Mouse (Mus musculus): ENCODE measurements around the gene Ifngr1. TPM values are rescaled to one million over a fixed set of nuclear protein-coding genes. Genes with fewer than 3 reads are reported as not detected.

Gene Ifngr1
- polyA plus RNA-seq, 1 experiment from 2014 or later, result 36.9 TPM

GRCm38 (mm10) chr10:19570716-19571115, 21.0 kb upstream of the Ifngr1 start:
- WGBS, result 68% methylated on average over 1 of the region's 1 CpGs
- Histone ChIP-seq H3K4me2 (no peak overlapping the region), H3K4me1 (no peaks in the 10 kb centered on the region), H3K36me3 (no peaks in the 10 kb centered on the region), H3K9me3 (no peaks in the 10 kb centered on the region), H3K27me3 (no peaks in the 10 kb centered on the region), H3K27ac (no peak overlapping the region), H3K9ac (no peak overlapping the region), H3K4me3 (no peak overlapping the region)
- no peak for ATAC-seq (ENCODE audit: insufficient number of reproducible peaks, insufficient read depth, low FRiP score, low TSS enrichment, low read depth)

GRCm38 (mm10) chr10:19577571-19577970, 14.2 kb upstream of the Ifngr1 start:
- ATAC-seq (ENCODE audit: insufficient number of reproducible peaks, insufficient read depth, low FRiP score, low TSS enrichment, low read depth), result no peak
- no peak overlapping the region for H3K4me2 ChIP-seq
- no peak overlapping the region for H3K9ac ChIP-seq
- H3K27ac ChIP-seq, result no peak overlapping the region
- no peaks in the 10 kb centered on the region for H3K27me3 ChIP-seq
- no peaks in the 10 kb centered on the region for H3K9me3 ChIP-seq
- no peak overlapping the region for H3K4me3 ChIP-seq
- WGBS, result 77% methylated on average over 3 of the region's 3 CpGs
- peaks cover 5% of the 10 kb centered on the region for H3K4me1 ChIP-seq
- H3K36me3 ChIP-seq, result no peaks in the 10 kb centered on the region

GRCm38 (mm10) chr10:19578001-19578400, 13.7 kb upstream of the Ifngr1 start:
- Histone ChIP-seq H3K36me3 (no peaks in the 10 kb centered on the region), H3K9me3 (no peaks in the 10 kb centered on the region)
- WGBS, result 68% methylated on average over 6 of the region's 6 CpGs

DNA sequence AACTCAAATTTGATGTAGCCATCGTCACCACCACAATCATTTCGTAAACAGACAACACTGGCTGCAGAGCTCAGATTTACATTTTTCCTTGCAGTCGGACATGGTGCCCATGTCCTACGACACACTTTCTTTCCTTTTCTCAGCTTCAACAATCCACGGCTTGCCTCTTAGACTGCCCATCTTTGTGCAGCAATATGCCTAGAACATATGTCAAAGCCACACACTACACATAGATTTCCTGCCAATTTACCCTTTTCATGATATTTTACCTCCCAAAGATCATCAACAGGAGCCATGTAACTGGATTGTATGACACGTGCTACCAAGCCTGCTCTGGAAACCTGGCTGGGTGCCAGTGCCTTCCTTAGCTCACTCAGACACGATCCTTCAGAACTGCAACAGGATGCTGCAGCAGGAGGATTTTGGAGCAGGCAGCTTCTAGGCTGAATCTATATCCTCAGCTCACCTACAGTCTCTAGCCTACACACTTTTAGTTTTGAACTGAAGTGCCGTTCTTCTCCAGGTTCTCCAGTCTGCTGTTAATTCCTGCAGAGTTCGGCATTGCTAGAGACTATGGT, 13.3 kb upstream of the Ifngr1 start:
- H3K4me2 ChIP-seq, result 0 out of 2 replicates have a peak overlapping the region, but pooled peaks have one; percentile 3

More at GRCm38 (mm10) chr10:19578001-19578400, 13.7 kb upstream of the Ifngr1 start:
- no peak overlapping the region for H3K27ac ChIP-seq
- H3K9ac ChIP-seq, result no peak overlapping the region
- no peaks in the 10 kb centered on the region for H3K27me3 ChIP-seq
- no peak overlapping the region for H3K4me3 ChIP-seq
- H3K4me2 ChIP-seq, result no peak overlapping the region
- no peak for ATAC-seq (ENCODE audit: insufficient number of reproducible peaks, insufficient read depth, low FRiP score, low TSS enrichment, low read depth)
- H3K4me1 ChIP-seq, result peaks cover 5% of the 10 kb centered on the region

DNA sequence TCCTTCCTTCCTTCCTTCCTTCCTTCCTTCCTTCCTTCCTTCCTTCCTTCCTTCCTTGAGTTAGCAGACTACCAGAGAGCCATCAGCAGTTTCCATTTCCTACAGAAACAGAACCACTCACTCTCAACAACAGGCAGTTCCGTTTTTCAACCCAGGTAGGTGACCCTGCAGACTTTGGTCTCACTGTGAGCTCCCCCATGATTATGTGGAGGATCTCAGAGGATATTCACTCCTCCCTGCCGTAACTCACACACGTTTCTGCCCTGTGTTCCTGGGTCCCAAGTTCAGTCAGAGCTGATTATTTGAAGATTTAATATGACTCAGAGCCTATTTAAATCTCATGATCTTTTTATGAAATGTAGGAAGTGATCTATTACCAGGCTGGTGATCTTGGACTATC, 11.1 kb upstream of the Ifngr1 start:
- Histone ChIP-seq H3K27me3 (no peaks in the 10 kb centered on the region), H3K36me3 (no peaks in the 10 kb centered on the region), H3K9ac (no peak overlapping the region), H3K27ac (no peak overlapping the region), H3K4me3 (no peak overlapping the region), H3K4me2 (no peak overlapping the region), H3K9me3 (no peaks in the 10 kb centered on the region), H3K4me1 (peaks cover 5% of the 10 kb centered on the region)
- ATAC-seq (ENCODE audit: insufficient number of reproducible peaks, insufficient read depth, low FRiP score, low TSS enrichment, low read depth), result no peak
- whole genome bisulfite sequencing, result 55% methylated on average over 3 of the region's 3 CpGs

More for the DNA sequence above, 13.3 kb upstream of the Ifngr1 start:
- Histone ChIP-seq H3K9ac (no peak overlapping the region), H3K4me3 (no peak overlapping the region), H3K4me1 (peaks cover 5% of the 10 kb centered on the region), H3K27me3 (no peaks in the 10 kb centered on the region), H3K9me3 (no peaks in the 10 kb centered on the region), H3K36me3 (no peaks in the 10 kb centered on the region), H3K27ac (no peak overlapping the region)
- ATAC-seq (ENCODE audit: insufficient number of reproducible peaks, insufficient read depth, low FRiP score, low TSS enrichment, low read depth), result 0 out of 2 replicates have a peak, but pooled peaks have one; percentile 56
- 61% methylated on average over 9 of the region's 9 CpGs for WGBS

DNA sequence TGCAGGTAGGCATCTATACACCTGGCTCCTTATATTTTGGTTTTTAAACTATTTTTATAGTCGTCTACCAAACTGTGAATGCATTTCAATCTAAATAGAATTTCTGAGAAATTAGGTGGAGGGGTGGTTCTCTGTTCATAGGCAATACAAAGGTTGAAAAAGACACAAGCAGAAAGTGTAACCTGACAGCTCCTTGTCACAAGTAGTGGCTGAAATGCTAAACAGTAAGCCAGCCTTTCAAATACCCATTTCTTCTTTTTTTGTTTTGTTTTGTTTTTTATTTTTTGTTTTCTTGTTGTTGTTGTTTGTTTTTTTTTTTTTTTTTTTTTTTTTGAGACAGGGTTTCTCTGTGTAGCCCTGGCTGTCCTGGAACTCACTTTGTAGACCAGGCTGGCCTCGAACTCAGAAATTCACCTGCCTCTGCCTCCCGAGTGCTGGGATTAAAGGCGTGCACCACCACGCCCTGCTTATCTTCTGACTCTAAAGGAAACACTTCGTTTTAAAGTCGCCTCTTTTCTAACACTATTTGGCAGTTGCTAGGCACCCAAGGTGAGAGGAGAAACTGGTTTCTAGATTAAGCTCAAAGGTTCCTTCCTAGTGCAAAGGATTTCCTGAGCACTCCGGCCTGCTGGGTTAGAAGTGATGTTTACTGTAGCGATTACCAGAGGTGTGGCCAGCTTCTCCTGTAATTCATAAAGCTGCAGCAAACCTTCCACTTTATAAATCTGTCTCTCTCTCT, 9.7 kb upstream of the Ifngr1 start:
- Histone ChIP-seq H3K27ac (no peak overlapping the region), H3K4me2 (no peak overlapping the region), H3K36me3 (no peaks in the 10 kb centered on the region), H3K9me3 (no peaks in the 10 kb centered on the region), H3K4me3 (no peak overlapping the region), H3K9ac (no peak overlapping the region), H3K4me1 (peaks cover 5% of the 10 kb centered on the region), H3K27me3 (no peaks in the 10 kb centered on the region)
- ATAC-seq (ENCODE audit: insufficient number of reproducible peaks, insufficient read depth, low FRiP score, low TSS enrichment, low read depth), result no peak
- WGBS, result 81% methylated on average over 9 of the region's 9 CpGs

DNA sequence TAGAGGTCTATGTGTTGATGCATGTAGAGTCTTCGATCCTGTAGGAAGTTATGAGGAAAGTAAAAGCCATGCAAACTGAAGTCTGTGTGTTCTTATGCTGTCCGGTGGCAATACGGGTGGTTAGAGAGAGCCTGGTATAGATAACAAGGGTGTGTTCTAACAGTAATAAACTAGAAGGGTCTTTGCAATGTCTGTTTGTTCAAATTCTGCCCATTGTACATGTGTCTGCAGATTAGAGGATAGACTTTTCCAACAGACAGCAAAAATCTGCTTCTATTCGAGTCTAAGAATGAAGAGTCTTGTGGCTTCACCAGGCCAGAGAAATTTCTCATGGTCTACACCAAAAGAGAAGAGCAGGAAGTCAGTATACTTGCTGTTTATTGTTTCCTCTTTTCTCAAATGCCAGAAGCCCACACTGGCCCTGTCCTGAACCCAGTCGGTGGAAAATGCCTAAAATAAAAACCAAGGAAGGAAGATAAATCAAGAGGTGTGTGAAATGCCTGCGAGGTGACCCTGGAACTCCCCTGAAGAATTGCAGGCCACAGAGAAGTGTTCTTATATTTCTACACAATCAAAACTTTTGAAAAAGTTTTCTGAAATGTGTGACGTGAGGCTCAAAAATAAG, 8.8 kb upstream of the Ifngr1 start:
- no peaks in the 10 kb centered on the region for H3K9me3 ChIP-seq
- no peak overlapping the region for H3K27ac ChIP-seq
- H3K4me2 ChIP-seq, result no peak overlapping the region
- H3K36me3 ChIP-seq, result no peaks in the 10 kb centered on the region
- no peak overlapping the region for H3K4me3 ChIP-seq
- no peak overlapping the region for H3K9ac ChIP-seq
- no peak for ATAC-seq (ENCODE audit: insufficient number of reproducible peaks, insufficient read depth, low FRiP score, low TSS enrichment, low read depth)
- H3K4me1 ChIP-seq, result peaks cover 5% of the 10 kb centered on the region
- 77% methylated on average over 7 of the region's 7 CpGs for WGBS
- H3K27me3 ChIP-seq, result no peaks in the 10 kb centered on the region

DNA sequence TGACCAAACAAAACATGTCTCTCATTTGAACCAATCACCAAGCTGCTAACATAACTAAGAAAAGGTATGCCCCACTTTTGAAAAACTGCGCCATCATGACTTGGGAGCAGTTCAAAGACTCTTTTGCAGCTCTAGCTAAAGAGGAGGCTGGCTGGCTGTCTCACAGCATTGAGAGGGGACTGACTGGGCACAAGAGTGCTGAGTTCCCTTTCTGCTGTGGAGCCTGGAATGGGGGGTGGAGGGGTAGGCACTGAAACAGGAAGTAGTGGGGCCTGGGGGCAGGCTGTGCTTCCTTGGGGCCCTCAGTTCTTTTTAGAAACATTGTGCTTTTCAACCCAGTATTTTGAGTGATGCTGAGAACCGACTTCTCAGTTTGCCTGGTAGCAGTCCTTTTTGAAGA, 7.7 kb upstream of the Ifngr1 start:
- H3K4me3 ChIP-seq, result no peak overlapping the region
- WGBS, result 52% methylated on average over 2 of the region's 2 CpGs
- no peaks in the 10 kb centered on the region for H3K27me3 ChIP-seq
- H3K27ac ChIP-seq, result no peak overlapping the region
- no peaks in the 10 kb centered on the region; the same call in 1 of the 2 replicates for H3K4me1 ChIP-seq
- no peaks in the 10 kb centered on the region for H3K9me3 ChIP-seq
- no peak overlapping the region for H3K4me2 ChIP-seq
- H3K9ac ChIP-seq, result no peak overlapping the region
- no peaks in the 10 kb centered on the region for H3K36me3 ChIP-seq
- no peak for ATAC-seq (ENCODE audit: insufficient number of reproducible peaks, insufficient read depth, low FRiP score, low TSS enrichment, low read depth)

GRCm38 (mm10) chr10:19584846-19585245, 6.9 kb upstream of the Ifngr1 start:
- no peak overlapping the region for H3K9ac ChIP-seq
- ATAC-seq (ENCODE audit: insufficient number of reproducible peaks, insufficient read depth, low FRiP score, low TSS enrichment, low read depth), result no peak
- no peaks in the 10 kb centered on the region; the same call in 1 of the 2 replicates for H3K4me1 ChIP-seq
- H3K4me2 ChIP-seq, result no peak overlapping the region
- H3K27ac ChIP-seq, result no peak overlapping the region
- H3K4me3 ChIP-seq, result no peak overlapping the region
- no peaks in the 10 kb centered on the region for H3K9me3 ChIP-seq
- 89% methylated on average over 1 of the region's 1 CpGs for WGBS
- H3K36me3 ChIP-seq, result no peaks in the 10 kb centered on the region
- H3K27me3 ChIP-seq, result no peaks in the 10 kb centered on the region

DNA sequence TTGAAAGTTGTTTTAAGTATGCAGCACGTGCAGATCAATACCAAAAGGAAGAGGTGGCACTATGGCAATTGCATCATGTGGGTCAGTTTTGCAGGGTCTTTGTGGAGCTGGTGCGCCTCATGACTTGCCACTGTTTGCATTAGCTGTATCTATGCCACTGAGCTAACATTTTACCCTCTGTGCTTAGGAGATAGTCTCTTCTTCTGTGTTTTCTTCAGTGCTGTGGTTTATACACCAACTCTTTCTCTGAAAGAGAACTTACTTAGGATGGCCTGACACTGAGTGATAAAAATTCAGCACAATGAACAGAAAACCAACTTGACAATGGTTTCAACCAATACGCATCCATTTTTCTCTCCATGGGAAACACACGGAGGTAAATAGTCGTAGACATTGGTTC, 5.9 kb upstream of the Ifngr1 start:
- 88% methylated on average over 5 of the region's 5 CpGs for WGBS

GRCm38 (mm10) chr10:19587281-19587680, 4.5 kb upstream of the Ifngr1 start:
- no peak overlapping the region for H3K4me2 ChIP-seq
- WGBS, result 79% methylated on average over 3 of the region's 3 CpGs
- H3K4me1 ChIP-seq, result peaks cover 6% of the 10 kb centered on the region; the same call in 1 of the 2 replicates
- H3K27ac ChIP-seq, result no peak overlapping the region
- no peak overlapping the region for H3K9ac ChIP-seq
- H3K36me3 ChIP-seq, result no peaks in the 10 kb centered on the region
- no peaks in the 10 kb centered on the region for H3K27me3 ChIP-seq
- no peak for ATAC-seq (ENCODE audit: insufficient number of reproducible peaks, insufficient read depth, low FRiP score, low TSS enrichment, low read depth)
- no peak overlapping the region for H3K4me3 ChIP-seq
- no peaks in the 10 kb centered on the region for H3K9me3 ChIP-seq

More for the DNA sequence above, 5.9 kb upstream of the Ifngr1 start:
- no peaks in the 10 kb centered on the region for H3K27me3 ChIP-seq
- no peaks in the 10 kb centered on the region for H3K9me3 ChIP-seq
- ATAC-seq (ENCODE audit: insufficient number of reproducible peaks, insufficient read depth, low FRiP score, low TSS enrichment, low read depth), result no peak
- H3K36me3 ChIP-seq, result no peaks in the 10 kb centered on the region
- no peak overlapping the region for H3K4me3 ChIP-seq
- no peak overlapping the region for H3K9ac ChIP-seq
- no peak overlapping the region for H3K4me2 ChIP-seq
- H3K4me1 ChIP-seq, result no peaks in the 10 kb centered on the region; the same call in 1 of the 2 replicates
- H3K27ac ChIP-seq, result no peak overlapping the region

DNA sequence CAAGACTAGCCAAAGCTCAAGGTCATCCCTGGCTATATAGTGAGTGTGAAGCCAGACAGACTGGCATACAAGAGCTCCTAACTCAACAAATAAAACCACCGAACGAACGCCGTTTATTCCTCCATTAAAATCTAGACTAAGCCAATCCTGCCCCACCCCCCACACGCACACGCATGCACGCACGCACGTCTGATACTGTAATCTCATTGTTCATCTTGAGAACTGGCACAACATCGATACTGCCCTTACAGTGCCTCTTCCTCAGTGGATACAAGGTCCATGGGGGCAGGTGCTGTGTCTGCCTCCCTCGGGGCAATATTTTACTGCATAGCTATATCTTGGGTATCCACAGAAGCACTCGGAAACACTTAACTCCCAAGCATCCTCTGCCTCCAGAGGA, 2.1 kb upstream of the Ifngr1 start:
- Histone ChIP-seq H3K4me3 (no peak overlapping the region), H3K9me3 (no peaks in the 10 kb centered on the region), H3K36me3 (no peaks in the 10 kb centered on the region), H3K27me3 (no peaks in the 10 kb centered on the region), H3K4me2 (no peak overlapping the region), H3K4me1 (peaks cover 25% of the 10 kb centered on the region), H3K27ac (no peak overlapping the region), H3K9ac (no peak overlapping the region)
- ATAC-seq (ENCODE audit: insufficient number of reproducible peaks, insufficient read depth, low FRiP score, low TSS enrichment, low read depth), result no peak
- 90% methylated on average over 12 of the region's 12 CpGs for WGBS

Measured in embryonic facial prominence, embryonic 13.5 days (tissue).